Mouse (Mus musculus) erythroblast, embryonic 14.5 days (primary cell): ENCODE results near the gene Cpvl.

ENCODE experiments used
- GATA1 ChIP-seq: IDR thresholded peaks from 2 replicates; pipeline ENCODE4 v1.6.1; 2012; ENCODE audit warnings: low read length, inconsistent platforms, mixed read lengths
- TAL1 ChIP-seq: IDR thresholded peaks from 3 replicates; pipeline ENCODE4 v1.6.1; 2012; ENCODE audit warnings: low read length, inconsistent platforms, mixed read lengths

GRCm38 (mm10) chr6:53965900-53966299 lies 12.6 kb downstream of the Cpvl start:
- TF ChIP-seq GATA1 (no peak), TAL1 (no peak)
